Mouse (Mus musculus) liver (tissue): ENCODE results near the gene Otud4.
"Not testable (repeated sequence)": the region's sequence is repeated elsewhere in the genome, so short reads cannot be mapped to it uniquely, and the experiment has no call there.

Experiments used
- DNase-seq: peaks from one replicate; pipeline ENCODE4 v3.0.0-alpha.2; 2020; ENCODE audit warnings: mixed read lengths

Gene Otud4

DNA sequence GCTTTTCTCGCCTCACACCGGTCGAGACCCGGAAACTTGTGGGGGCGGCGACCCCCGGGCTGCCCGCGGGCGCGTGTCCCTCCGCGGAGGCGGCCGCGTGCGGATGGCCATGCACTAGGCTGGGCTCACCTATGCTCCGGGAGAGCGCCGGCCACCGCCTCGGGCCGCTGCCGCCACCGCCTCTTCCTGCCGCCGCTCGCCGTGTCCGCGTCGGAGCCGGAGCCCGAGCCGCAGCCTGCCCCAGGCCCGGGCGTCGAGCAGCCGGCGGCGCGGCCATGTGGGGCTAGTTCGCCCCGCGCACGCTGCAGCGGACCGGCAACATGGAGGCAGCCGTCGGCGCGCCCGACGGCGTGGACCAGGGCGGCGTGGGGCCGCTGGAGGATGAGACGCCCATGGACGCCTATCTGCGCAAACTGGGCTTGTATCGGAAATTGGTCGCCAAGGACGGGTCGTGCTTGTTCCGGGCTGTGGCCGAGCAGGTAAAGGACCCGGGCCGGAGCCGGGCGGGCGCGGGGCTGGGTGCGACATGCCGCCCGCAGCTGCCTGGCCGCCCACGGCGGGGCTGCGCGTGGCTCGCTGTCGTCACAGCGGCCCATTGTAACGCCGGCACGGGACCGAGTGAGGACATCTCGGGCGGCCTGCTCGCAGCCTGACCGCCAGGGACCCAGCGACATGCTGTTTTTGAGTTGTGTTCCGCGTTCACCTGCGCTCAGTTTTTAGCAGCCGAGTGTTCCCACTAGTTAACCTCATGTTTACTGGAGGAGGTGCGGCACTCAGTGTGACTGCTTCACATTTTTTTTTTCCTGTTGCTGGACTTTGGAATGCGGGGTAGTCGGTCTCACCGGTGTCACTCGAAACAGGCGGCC lies at the start of gene Otud4:
TSS of gene Otud4 (plus strand) at position 33 of the 866 bp plus-strand sequence.
- DNase-seq, result peak; percentile 63

- no peak for DNase-seq
These were observed 38.5 kb upstream of the Otud4 start for GRCm38 (mm10) chr8:79600962-79601361.

GRCm38 (mm10) chr8:79603204-79603603 lies 36.2 kb upstream of the Otud4 start:
- DNase-seq, result not testable (repeated sequence)

- no peak for DNase-seq
These were observed 33.2 kb upstream of the Otud4 start for GRCm38 (mm10) chr8:79606225-79606624.

GRCm38 (mm10) chr8:79606751-79607300 lies 32.6 kb upstream of the Otud4 start:
- no peak for DNase-seq

DNA sequence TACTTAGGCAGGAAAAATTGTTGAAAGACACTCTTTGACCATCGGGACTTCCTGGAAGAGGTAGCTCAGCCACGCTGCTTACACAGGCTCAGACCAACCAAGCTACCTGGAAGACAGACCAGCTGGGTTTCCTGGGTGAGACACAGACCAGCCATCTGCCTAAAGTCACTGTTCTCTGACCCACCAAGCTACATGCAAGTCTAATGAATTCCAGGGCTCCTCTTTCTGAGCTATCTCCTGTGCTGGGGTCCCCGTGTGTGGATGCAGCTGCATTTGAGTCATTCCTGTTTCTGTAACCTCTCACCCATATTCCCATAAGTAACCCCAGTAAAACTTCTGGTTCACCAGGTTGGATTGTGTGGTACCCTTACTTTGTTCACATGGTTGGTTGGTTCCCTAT lies 30.7 kb upstream of the Otud4 start:
- DNase-seq, result no peak

- no peak for DNase-seq
These were observed 29.1 kb upstream of the Otud4 start for GRCm38 (mm10) chr8:79610268-79610667.

DNA sequence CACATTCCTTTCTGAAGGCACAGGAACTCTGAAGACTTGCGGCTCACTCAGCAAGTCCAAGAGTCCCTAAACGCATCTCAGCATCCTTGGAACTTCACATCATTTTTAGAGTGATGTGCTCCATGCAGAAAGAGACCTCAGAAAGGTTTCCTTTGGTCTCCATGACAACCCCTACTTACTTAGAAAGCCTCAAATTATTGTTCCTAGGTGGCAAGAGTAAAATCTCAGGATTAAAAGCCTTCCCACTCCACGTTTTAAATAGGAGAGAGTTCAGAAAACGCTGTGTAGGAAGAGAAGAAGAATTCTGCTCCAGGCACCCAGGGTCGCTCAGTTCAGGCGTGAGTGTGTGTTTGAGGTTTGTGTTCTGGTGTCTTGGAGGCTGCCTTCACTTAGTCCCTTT lies 27.1 kb upstream of the Otud4 start:
- no peak for DNase-seq

GRCm38 (mm10) chr8:79612965-79613364 lies 26.5 kb upstream of the Otud4 start:
- peak; percentile 28 for DNase-seq

DNA sequence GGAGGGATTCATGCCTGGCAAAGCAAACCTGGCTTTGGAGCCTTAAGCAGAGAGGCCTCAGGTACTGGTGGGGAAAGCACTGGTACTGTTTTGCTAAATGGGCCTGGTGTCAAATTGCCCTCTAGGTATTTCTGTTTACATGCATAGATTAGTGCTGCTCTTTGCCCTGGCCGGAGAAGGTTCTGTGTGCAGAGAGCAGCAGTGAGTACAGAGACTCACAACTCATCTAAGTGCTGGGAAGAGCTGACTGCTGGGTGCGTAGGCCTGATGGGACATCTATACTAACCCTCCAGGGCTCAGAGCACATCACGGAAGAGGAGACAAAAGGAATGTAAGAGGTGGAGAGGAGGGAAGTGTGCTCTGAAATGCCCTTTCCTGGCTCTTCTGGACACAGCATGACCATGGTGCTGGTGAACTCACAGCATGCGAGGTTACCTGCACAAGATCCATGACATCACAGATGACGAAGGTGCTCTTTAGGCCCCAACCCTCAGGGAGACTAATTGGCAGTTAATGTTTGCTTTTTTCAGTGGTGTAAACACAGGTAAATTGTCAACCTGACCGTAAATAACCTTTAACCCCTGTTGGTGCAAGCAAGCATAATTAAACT lies 23.6 kb upstream of the Otud4 start:
- DNase-seq, result no peak

DNA sequence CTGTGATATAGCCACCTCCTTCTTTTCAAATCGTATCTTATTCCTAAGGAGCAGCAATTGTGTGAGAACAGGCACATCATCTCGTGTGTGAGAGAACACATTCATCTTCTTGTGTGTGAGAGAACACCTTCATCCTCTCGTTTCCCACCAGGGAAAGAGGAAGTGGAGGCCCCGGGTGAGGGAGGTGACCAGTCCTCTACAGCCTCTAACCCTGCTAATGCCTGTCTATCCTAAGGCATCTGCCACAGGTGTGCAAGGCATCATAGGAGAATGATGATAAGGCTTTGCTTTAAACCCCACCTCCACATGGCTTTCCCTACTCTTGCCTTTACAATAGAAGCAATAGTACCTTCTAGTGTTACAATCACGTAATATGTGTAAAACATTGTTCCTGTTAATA lies 20.5 kb upstream of the Otud4 start:
- DNase-seq, result no peak

GRCm38 (mm10) chr8:79619353-79619752 lies 20.1 kb upstream of the Otud4 start:
- DNase-seq, result no peak

DNA sequence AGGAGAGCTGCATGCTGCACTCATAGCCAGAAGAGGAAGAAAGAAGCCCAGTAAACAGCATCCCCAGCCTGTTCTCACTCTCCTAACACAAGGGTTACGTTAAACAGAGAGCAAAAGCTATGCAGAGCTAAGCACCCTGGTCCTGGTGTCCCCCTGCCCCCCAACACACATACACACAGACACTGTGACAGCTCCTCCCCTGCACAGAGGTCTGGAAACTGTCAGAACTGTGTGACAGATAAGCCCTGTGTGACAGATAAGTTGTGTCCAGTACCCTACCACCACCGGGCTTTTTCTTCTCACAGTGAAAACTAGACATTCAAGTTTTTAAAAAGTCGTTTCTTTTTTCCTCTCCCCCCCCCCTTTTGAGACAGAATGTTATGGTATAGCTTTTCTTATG lies 19.4 kb upstream of the Otud4 start:
- peak; percentile 51 for DNase-seq

GRCm38 (mm10) chr8:79620489-79621276 lies 18.7 kb upstream of the Otud4 start:
- no peak for DNase-seq

GRCm38 (mm10) chr8:79622346-79622745 lies 17.1 kb upstream of the Otud4 start:
- no peak for DNase-seq

GRCm38 (mm10) chr8:79623351-79623750 lies 16.1 kb upstream of the Otud4 start:
- no peak for DNase-seq

- no peak for DNase-seq
These were observed 15.0 kb upstream of the Otud4 start for GRCm38 (mm10) chr8:79624416-79624815.

GRCm38 (mm10) chr8:79626213-79626612 lies 13.2 kb upstream of the Otud4 start:
- peak; percentile 18 for DNase-seq

GRCm38 (mm10) chr8:79635491-79635890 lies 3.9 kb upstream of the Otud4 start:
- DNase-seq, result no peak

- no peak for DNase-seq
These were observed 3.3 kb upstream of the Otud4 start for GRCm38 (mm10) chr8:79636151-79636550.

- no peak for DNase-seq
These were observed 2.2 kb upstream of the Otud4 start for GRCm38 (mm10) chr8:79637237-79637636.

- DNase-seq, result no peak
These were observed 1.3 kb upstream of the Otud4 start for GRCm38 (mm10) chr8:79638001-79638706.
